13 mouse cellular contexts compared by ENCODE assay signal in the genomic region with DNA sequence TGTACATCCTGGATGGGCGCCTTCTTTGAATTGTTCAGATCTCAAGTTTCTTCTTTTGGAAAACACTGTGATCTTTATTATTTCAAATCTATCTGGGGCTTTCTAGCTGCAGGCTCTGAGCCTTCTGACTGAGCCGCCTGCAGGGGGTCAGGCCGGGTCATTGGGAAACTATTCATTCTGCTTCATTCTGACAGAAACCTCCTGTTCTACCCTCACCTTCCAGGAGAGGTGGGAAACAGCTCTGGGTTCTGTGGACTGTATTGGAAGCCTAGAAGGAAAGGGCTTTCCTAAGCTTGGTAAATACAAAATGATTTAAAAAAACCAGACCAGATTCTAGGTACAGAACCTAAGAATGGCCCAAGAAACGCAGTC.
DNase-seq lines count a peak whose midpoint lies in the region; ATAC-seq and TF ChIP-seq lines count a peak whose summit lies in the region.
"Had no signal": no experiment of that assay in that cellular context is flagged by ENCODE, and none has a peak within 500 bp of the region (broad histone marks: within the 10 kb centered on the region; RNA-seq: fewer than 3 reads in every experiment).

No protein-coding gene starts in this region.

- H3K9ac ChIP-seq in hindbrain, embryonic 15.5 days, result no peak overlapping the region
- no peak overlapping the region for H3K9ac ChIP-seq in hindbrain, embryonic 12.5 days

- in situ Hi-C loops in Patski (cut with MboI; ENCODE audit: low pct_unique_long_range_greater_than_20kb), result no loop called here

- CTCF ChIA-PET in Patski (lab: Charles Lee), result interaction anchor here (1.0 to 2.5 kb wide), 10 partner anchors 9 to 314 kb away, joined by 3 to 12 read pairs (median 4); no protein-coding TSS in a partner anchor

- H3K36me3 ChIP-seq in hindbrain, embryonic 15.5 days, result no peaks in the 10 kb centered on the region
- 0 out of 2 replicates have a peak, but pooled peaks cover 3% of the 10 kb centered on the region for H3K36me3 ChIP-seq in hindbrain, embryonic 12.5 days
- H3K36me3 ChIP-seq: G1E had no signal

- TF ChIP-seq CTCF in Patski (IDR thresholded peaks at IDR 0.05), result no peak

- WGBS in hindbrain, embryonic 15.5 days, result 48% methylated on average over 4 of the region's 4 CpGs
- WGBS in hindbrain, embryonic 12.5 days, result 48% methylated on average over 4 of the region's 4 CpGs

- ATAC-seq in hindbrain, embryonic 15.5 days (ENCODE audit: low FRiP score, low read depth), result no peak
- ATAC-seq in hindbrain, embryonic 12.5 days (ENCODE audit: low FRiP score), result no peak
- ATAC-seq in Patski, result peak; percentile 59

- peaks cover 18% of the 10 kb centered on the region for H3K4me1 ChIP-seq in hindbrain, embryonic 15.5 days (replicated peaks)
- peaks cover 16% of the 10 kb centered on the region for H3K4me1 ChIP-seq in hindbrain, embryonic 12.5 days

- no peaks in the 10 kb centered on the region for H3K27me3 ChIP-seq in hindbrain, embryonic 15.5 days
- H3K27me3 ChIP-seq in hindbrain, embryonic 12.5 days, result no peaks in the 10 kb centered on the region
- H3K27me3 ChIP-seq in Patski, result no peaks in the 10 kb centered on the region

- 0 out of 2 replicates have a peak overlapping the region, but pooled peaks have one; percentile 13 for H3K27ac ChIP-seq in hindbrain, embryonic 15.5 days (replicated peaks)
- no peak overlapping the region for H3K27ac ChIP-seq in hindbrain, embryonic 12.5 days

- no peak overlapping the region for H3K4me3 ChIP-seq in hindbrain, embryonic 15.5 days
- H3K4me3 ChIP-seq in hindbrain, embryonic 12.5 days, result no peak overlapping the region
- H3K4me3 ChIP-seq: erythroblast, embryonic 14.5 days had no signal

- H3K4me2 ChIP-seq in hindbrain, embryonic 15.5 days, result no peak overlapping the region
- no peak overlapping the region for H3K4me2 ChIP-seq in hindbrain, embryonic 12.5 days (replicated peaks)

- H3K9me3 ChIP-seq in hindbrain, embryonic 15.5 days, result no peaks in the 10 kb centered on the region
- H3K9me3 ChIP-seq in hindbrain, embryonic 12.5 days (replicated peaks), result no peaks in the 10 kb centered on the region

- POLR2A ChIA-PET in Patski (lab: Charles Lee), result no interaction called here

- DNase-seq in embryo, embryonic 11 days, result peak; percentile 58
- DNase-seq in embryo, embryonic 9.5 days (ENCODE audit: extremely low spot score), result no peak
- no peak for DNase-seq in Patski (ENCODE audit: low read depth, low spot score)
- peak; percentile 20 for DNase-seq in kidney, postnatal 14 days
- DNase-seq in cerebellum, adult 18-20 months, result no peak
- no peak for DNase-seq in spleen, adult 12 weeks (ENCODE audit: low spot score)
- DNase-seq: gastrocnemius, postnatal 25 days; left cerebral cortex, postnatal 4 days; lung, adult 2 months had no signal

Comparison
In these comparisons a context has a peak if more than half of its experiments do, and no peak if none do; other contexts are left out.
1. DNase-seq: peak in embryo, embryonic 11 days (single experiment) and kidney, postnatal 14 days (single experiment); none in embryo, embryonic 9.5 days (single experiment), Patski (single experiment), cerebellum, adult 18-20 months (0 of 2) and spleen, adult 12 weeks (single experiment).